Mouse (Mus musculus) embryonic facial prominence, embryonic 14.5 days (tissue): Measurements from ENCODE around the gene Tshz2. TPM values are rescaled to one million over a fixed set of nuclear protein-coding genes. Genes with fewer than 3 reads are reported as not detected.
A peak's percentile ranks its signal among the peaks of the same experiment; 100 is the strongest.

Source experiments
- ATAC-seq: fragments of 200-750 bp; cut with Nextera tagmentation; 2 replicates; pipeline ENCODE4 v1.8.0; 2017; ENCODE audit warnings: low read depth, moderate number of reproducible peaks, moderate TSS enrichment
- DNase-seq: peaks from one replicate; pipeline ENCODE4 v3.0.0-alpha.2; 2015; ENCODE audit warnings: low spot score
- H3K27ac ChIP-seq: fragments of 300-500 bp; sonication (generic); replicated peaks from 2 replicates; pipeline ENCODE4 v1.5.1; 2014; ENCODE audit warnings: low read depth, mild to moderate bottlenecking, low read length, moderate library complexity
- H3K27me3 ChIP-seq: fragments of 300-500 bp; sonication (generic); replicated peaks from 2 replicates; pipeline ENCODE4 v1.6.1; 2014; ENCODE audit warnings: low read length; ENCODE audit not compliant: control insufficient read depth, insufficient read depth
- H3K36me3 ChIP-seq: fragments of 300-500 bp; sonication (generic); 2 replicates; pipeline ENCODE4 v1.6.1; 2014; ENCODE audit warnings: low read length, mixed read lengths; ENCODE audit not compliant: control insufficient read depth, insufficient read depth
- H3K4me1 ChIP-seq: fragments of 300-500 bp; sonication (generic); 2 replicates; pipeline ENCODE4 v1.6.1; 2014; ENCODE audit warnings: antibody characterized with exemption, low read length; ENCODE audit not compliant: control insufficient read depth, insufficient read depth
- H3K4me2 ChIP-seq: fragments of 300-500 bp; sonication (generic); 2 replicates; pipeline ENCODE4 v1.6.1; 2014; ENCODE audit warnings: low read depth, mild to moderate bottlenecking, low read length, moderate library complexity, mixed read lengths
- H3K4me3 ChIP-seq: fragments of 300-500 bp; sonication (generic); 2 replicates; pipeline ENCODE4 v1.5.1; 2014; ENCODE audit warnings: low read depth, mild to moderate bottlenecking, low read length
- H3K9ac ChIP-seq: fragments of 300-500 bp; sonication (generic); 2 replicates; pipeline ENCODE4 v1.6.1; 2014; ENCODE audit warnings: low read depth, mild to moderate bottlenecking, low read length, moderate library complexity, mixed read lengths
- H3K9me3 ChIP-seq: fragments of 300-500 bp; sonication (generic); 2 replicates; pipeline ENCODE4 v1.6.1; 2016; ENCODE audit warnings: low read length; ENCODE audit not compliant: control insufficient read depth
- WGBS: fragments of 180-500 bp; shearing (Covaris S2); extraction: QIAGEN DNeasy Blood & Tissue Kit; methylation state at CpG from one replicate; pipeline ENCODE4 v1.1.7; 2014; 5-methylcytosine and 5-hydroxymethylcytosine counted together
- polyA plus RNA-seq: library from polyadenylated mRNA; unstranded; fragments of >200 nt; fragmentation: Nextera tagmentation; extraction: Ambion mirVana; gene quantifications from 2 replicates; pipeline ENCODE4 v1.2.1, GENCODE M21; 2014

Tshz2 gene
- polyA plus RNA-seq, 1 experiment from 2014 or later = 8.5 TPM

DNA sequence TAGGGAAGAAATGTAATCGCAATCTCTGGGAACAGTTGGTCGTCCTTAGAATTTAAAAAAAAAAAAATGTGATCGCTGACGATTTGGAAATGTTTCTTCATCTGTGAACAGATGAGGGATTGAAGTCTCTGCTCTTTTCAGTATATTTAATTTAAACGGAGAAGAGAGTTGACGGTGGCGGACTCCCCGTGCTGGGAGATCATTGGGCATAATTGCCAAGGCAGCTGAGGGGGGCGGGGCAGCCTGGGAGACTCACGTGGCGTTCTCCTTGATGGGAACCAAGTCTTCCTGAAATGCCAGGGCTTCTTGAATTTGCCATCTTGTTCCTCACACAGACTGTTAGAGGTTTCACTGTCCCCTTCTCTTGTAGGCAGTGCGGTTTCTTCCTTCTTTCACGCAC is 404.5 kb downstream of the Tshz2 start:
- Histone ChIP-seq H3K36me3 (no peaks in the 10 kb centered on the region), H3K4me1 (peaks cover 17% of the 10 kb centered on the region; the same call in 1 of the 2 replicates), H3K4me2 (no peak overlapping the region), H3K27me3 (no peaks in the 10 kb centered on the region), H3K4me3 (no peak overlapping the region), H3K27ac (no peak overlapping the region), H3K9ac (no peak overlapping the region), H3K9me3 (no peaks in the 10 kb centered on the region)
- WGBS = 74% methylated on average over 13 of the region's 13 CpGs
- ATAC-seq (no peak), DNase-seq (no peak)

DNA sequence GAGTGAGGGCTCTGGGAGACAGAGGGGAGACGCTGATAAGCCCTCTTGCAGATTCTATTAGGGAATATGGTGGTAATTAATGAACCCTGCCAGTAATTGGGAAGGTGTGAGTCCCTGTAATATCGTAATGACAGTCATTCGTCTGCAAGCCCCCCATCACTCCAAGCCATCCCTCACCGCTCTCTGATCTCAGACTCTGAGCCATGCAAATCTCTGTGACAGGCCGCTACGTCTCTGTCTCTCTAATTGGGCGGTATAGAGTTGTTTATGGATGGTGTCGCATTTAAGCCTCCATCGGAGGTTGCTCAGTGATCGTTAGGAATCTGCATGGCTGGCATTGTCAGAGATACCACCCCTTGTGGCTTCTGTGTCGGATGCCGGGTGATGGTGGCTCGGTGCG is 407.0 kb downstream of the Tshz2 start:
- ATAC-seq = no peak
- DNase-seq = no peak
- Histone ChIP-seq H3K9ac (no peak overlapping the region), H3K4me3 (no peak overlapping the region), H3K9me3 (no peaks in the 10 kb centered on the region), H3K4me2 (no peak overlapping the region), H3K27ac (no peak overlapping the region), H3K4me1 (peaks cover 13% of the 10 kb centered on the region; the same call in 1 of the 2 replicates), H3K27me3 (no peaks in the 10 kb centered on the region), H3K36me3 (no peaks in the 10 kb centered on the region)
- 67% methylated on average over 14 of the region's 14 CpGs for WGBS

DNA sequence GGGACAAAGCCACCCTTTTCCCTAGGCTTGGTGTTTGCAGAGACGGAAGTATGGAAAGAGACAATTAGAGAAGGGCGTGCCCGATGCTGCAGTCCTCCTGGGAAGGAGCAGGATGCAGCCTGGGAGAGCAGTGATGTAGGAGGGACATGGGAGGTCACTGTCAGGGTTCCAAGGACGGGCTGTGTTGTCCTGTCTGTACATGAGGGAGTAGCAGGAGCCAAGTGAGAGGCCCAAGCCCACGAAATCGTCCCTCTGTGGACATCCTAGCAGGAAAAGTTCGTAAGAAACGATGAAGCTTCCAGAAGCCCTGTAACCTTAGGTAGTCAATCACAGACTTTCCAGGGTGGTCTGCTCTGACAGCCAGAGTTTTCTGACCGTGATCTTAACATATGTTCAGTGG is 408.3 kb downstream of the Tshz2 start:
- ATAC-seq = peak; percentile 69

DNA sequence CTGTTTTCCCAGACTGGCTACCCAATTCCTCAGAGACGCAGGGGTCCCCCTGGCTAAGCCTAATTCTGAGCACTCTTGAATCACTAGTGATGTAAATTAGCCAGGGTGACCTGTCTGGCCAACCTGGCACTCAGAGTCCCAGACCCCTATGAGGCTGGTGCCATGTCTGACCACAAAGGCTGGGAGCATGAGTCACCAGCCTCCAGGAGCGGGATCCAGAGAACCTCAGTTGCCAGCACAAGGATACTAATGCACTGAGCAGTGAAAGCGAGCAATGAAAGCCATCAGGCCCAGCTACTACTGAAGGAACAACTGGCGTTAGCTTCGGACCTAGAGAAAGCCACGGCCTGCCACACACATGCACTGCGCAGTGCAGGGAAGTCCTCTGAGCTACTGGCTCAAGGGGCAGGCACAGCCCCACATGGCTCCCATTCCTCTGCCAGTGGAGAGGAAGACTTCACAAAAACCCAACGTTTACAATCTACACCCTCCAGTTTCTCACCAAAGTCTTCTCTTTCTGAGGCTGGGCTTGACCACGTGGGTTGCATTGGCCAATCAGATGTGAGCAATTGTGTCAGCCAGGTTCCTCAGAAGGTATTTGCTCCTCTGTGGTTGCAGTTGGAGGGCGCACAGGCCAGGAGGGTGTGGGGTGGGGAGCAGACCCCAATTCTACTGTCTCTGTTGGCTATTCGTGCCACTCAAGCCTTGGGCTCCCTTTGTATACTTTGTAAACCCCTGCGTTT is 409.8 kb downstream of the Tshz2 start:
- WGBS = 79% methylated on average over 12 of the region's 12 CpGs

More for the DNA sequence above, 408.3 kb downstream of the Tshz2 start:
- H3K4me2 ChIP-seq = no peak overlapping the region
- no peaks in the 10 kb centered on the region for H3K9me3 ChIP-seq
- H3K27ac ChIP-seq = peak overlapping the region; percentile 67
- peak; percentile 68 for DNase-seq
- 38% methylated on average over 9 of the region's 9 CpGs for WGBS
- no peaks in the 10 kb centered on the region for H3K36me3 ChIP-seq
- H3K9ac ChIP-seq = no peak overlapping the region
- peaks cover 13% of the 10 kb centered on the region; the same call in 1 of the 2 replicates for H3K4me1 ChIP-seq
- no peaks in the 10 kb centered on the region for H3K27me3 ChIP-seq
- H3K4me3 ChIP-seq = no peak overlapping the region

DNA sequence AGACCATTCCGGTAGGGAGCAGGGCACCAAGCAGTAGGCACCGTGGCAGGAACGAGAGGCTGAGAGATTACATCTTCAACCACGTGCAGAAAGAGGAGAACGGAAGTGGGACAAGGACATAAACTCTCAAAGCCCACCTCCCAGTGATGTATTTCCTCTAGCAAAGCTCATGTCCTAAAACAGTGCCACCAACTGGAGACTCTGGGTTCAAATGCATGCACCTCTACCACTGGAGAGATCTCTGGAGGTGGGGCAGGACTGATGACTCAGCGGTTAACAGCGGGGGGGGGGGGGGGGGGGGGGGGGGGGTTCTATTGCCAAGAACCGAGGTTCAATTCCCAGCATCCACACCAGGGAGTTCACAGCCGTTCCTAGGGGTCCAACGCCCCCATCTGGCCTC is 410.5 kb downstream of the Tshz2 start:
- no peak for ATAC-seq
- Histone ChIP-seq H3K4me1 (peaks cover 10% of the 10 kb centered on the region; the same call in 1 of the 2 replicates), H3K36me3 (no peaks in the 10 kb centered on the region), H3K27me3 (no peaks in the 10 kb centered on the region), H3K27ac (no peak overlapping the region), H3K4me3 (no peak overlapping the region), H3K9me3 (no peaks in the 10 kb centered on the region), H3K4me2 (no peak overlapping the region), H3K9ac (no peak overlapping the region)
- no peak for DNase-seq
- 95% methylated on average over 7 of the region's 10 CpGs for WGBS

More for the DNA sequence above, 409.8 kb downstream of the Tshz2 start:
- Histone ChIP-seq H3K27ac (no peak overlapping the region), H3K36me3 (no peaks in the 10 kb centered on the region), H3K9ac (no peak overlapping the region), H3K27me3 (no peaks in the 10 kb centered on the region), H3K4me1 (peaks cover 10% of the 10 kb centered on the region; the same call in 1 of the 2 replicates), H3K4me2 (no peak overlapping the region), H3K4me3 (no peak overlapping the region), H3K9me3 (no peaks in the 10 kb centered on the region)
- DNase-seq (no peak), ATAC-seq (no peak)

DNA sequence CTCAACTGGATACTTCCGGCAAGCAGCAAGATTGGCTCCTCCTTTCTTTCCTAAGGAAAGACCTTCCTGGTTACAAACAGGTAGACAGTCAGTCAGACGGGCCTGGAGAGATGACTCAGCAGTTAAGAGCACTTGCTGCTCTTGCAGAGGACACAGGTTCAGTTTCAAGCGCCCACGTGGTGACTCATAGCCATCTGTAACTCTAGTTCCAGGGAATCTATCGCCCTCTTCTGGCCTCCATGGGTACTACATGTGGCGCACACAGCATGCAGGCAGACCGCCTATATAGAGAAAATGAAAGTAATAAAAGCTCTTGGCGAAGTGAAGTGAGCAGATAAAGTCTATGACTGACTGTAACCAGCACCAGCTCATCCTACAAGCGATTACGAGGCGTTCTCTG is 413.1 kb downstream of the Tshz2 start:
- ATAC-seq (no peak), DNase-seq (no peak)
- peaks cover 6% of the 10 kb centered on the region; the same call in 1 of the 2 replicates for H3K4me1 ChIP-seq
- H3K4me3 ChIP-seq = no peak overlapping the region
- H3K27ac ChIP-seq = no peak overlapping the region
- H3K9me3 ChIP-seq = no peaks in the 10 kb centered on the region
- H3K27me3 ChIP-seq = no peaks in the 10 kb centered on the region
- H3K36me3 ChIP-seq = no peaks in the 10 kb centered on the region
- no peak overlapping the region for H3K4me2 ChIP-seq
- no peak overlapping the region for H3K9ac ChIP-seq
- 86% methylated on average over 11 of the region's 11 CpGs for WGBS

DNA sequence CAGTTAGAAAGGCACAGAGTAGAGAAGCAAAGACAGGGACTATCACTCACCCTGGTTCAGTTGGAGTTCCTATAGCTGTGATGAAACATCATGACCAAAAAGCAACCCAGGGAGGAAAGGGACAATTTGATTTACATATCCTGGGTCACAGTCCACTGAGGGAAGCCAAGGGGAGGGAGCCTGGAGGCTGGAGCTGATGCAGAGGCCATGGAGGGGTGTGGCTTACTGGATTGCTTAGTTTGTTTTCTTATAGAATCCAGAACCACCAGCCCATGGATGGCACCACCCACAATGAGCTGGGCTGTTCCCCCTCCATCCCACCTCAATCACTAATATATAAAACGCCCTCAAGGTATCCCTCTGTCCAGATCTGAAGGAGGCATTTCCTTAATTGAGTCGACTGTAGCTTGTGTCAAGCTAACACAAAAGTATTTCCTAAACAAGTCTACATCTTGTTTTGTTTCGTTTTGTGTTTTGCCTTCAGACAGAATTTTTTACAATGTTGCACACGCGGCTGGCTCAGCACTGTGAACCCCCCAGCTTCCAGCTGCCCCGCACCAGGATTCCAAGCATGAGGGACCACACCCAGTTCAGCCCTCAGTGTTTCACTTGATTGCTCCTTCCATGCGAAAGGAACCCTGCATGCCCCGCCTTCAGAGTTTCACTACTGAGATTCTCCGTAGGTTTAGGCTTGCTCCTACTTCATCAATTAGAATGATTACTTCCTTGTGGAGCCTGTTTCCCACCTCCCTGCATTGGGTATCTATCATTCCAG is 413.7 kb downstream of the Tshz2 start:
- Histone ChIP-seq H3K9ac (no peak overlapping the region), H3K9me3 (no peaks in the 10 kb centered on the region), H3K4me1 (0 out of 2 replicates have a peak, but pooled peaks cover 3% of the 10 kb centered on the region), H3K27me3 (no peaks in the 10 kb centered on the region), H3K36me3 (no peaks in the 10 kb centered on the region), H3K4me3 (no peak overlapping the region), H3K4me2 (no peak overlapping the region), H3K27ac (no peak overlapping the region)
- 76% methylated on average over 9 of the region's 9 CpGs for WGBS
- no peak for ATAC-seq
- DNase-seq = no peak

DNA sequence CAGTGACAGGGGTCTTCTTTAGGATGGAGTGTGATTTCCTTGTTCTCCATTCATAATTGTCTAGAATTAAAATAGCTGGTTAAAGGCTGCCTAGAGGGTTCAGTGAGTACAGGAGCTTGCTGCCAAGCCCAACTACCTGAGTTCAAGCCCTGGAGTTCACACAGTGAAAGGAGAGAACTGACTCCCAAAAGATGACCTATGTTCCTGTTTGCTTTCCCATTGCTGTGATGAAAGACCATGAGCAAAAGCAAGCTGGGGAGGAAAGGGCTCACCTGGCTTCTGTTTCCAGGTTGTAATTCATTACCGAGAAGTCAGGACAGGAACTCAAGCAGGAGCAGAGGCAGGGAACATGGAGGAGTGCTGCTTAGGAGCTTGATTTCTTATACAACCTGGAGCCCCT is 416.0 kb downstream of the Tshz2 start:
- no peaks in the 10 kb centered on the region for H3K4me1 ChIP-seq
- no peak overlapping the region for H3K4me3 ChIP-seq
- H3K9me3 ChIP-seq = no peaks in the 10 kb centered on the region
- no peak overlapping the region for H3K4me2 ChIP-seq
- ATAC-seq (no peak), DNase-seq (no peak)
- WGBS = 76% methylated on average over 1 of the region's 1 CpGs
- no peaks in the 10 kb centered on the region for H3K36me3 ChIP-seq
- no peak overlapping the region for H3K27ac ChIP-seq
- H3K9ac ChIP-seq = no peak overlapping the region
- no peaks in the 10 kb centered on the region for H3K27me3 ChIP-seq
